Mouse (Mus musculus) cerebellum, adult 2 months (tissue): ENCODE results near the gene Asic1.

Experiments used
- CTCF ChIP-seq: fragments of 200-500 bp; IDR thresholded peaks from 2 replicates; pipeline ENCODE4 v1.5.1; 2011; ENCODE audit warnings: low read depth, mild to moderate bottlenecking, control low read depth, low read length, moderate library complexity, borderline replicate concordance; ENCODE audit not compliant: insufficient read depth
- POLR2A ChIP-seq: fragments of 200-500 bp; IDR thresholded peaks from 2 replicates; pipeline ENCODE4 v1.6.1; 2011; ENCODE audit warnings: low read length, control low read depth, borderline replicate concordance; ENCODE audit not compliant: insufficient read depth

DNA sequence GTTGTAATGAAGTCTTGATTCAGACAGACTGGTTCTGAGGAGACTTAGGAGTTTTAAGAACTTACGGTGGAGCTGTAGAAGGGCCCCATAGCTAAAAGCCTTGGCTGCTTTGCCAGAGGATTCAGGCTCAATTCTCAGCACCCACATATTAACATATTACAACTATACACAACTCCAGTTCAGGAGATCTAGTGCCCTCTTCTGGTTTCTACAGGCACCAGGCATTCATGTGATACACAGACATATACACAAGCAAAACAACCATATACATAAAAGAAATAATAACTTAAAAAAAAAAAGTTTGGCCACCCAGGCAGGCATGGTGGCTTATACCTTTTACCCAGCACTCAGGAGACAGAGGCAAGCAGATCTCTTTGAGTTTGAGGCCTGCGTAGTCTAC is 2.6 kb upstream of the Asic1 start:
- TF ChIP-seq CTCF (no peak), POLR2A (no peak)
